Mouse (Mus musculus): ENCODE results near the gene Sertad2. TPM values are rescaled to one million over a fixed set of nuclear protein-coding genes. Genes with fewer than 3 reads are reported as not detected.

The Sertad2 gene
- 53.8 and 104 TPM in 2 replicates for polyA plus RNA-seq (2012; ENCODE audit: low replicate concordance)

DNA sequence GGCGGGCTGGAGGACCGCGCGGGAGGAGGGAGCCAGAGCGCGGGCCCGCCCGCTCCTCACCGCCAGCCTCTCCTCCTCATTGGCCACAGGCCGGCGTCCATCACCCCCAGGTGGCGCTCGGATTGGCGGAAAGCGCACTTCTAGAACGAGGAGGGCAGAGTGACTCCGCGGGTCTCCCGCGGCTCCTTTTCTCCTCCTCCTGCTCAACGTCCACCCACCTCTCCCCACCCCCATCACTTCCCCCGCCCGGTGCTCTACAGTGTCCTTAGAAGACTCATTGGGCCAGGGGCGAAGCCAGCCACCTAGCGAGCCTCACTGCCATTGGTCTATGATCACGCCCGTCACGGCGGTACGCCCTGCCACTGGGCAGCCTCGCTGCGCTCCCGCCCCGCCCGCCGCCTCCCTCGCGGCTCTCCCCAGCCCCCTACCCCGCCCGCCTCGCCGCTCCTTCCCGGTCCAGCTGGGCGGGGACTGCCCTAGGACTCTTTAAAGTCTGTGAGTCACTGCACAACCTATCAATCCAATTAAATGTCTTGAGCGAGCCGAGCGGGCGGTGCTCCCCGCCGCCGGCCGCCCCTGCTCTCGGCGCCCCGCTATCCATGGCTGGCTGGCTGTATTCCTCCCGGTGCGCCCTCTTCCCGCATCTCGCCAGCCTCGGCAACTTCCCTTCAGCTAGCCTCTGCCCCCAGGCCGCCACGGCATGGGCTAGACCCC, at the start of gene Sertad2:
TSS of gene Sertad2 (plus strand) at position 515 of the 714 bp plus-strand sequence.

Other genes with a start within 250 kb of the Sertad2 start
- gene Slc1a4, start 210.5 kb upstream of the Sertad2 start, polyA plus RNA-seq (2012; ENCODE audit: low replicate concordance): 1.7 and 2.8 TPM in 2 replicates
- 11.1 and 11.6 TPM in 2 replicates for gene Aftph, start 198.3 kb downstream of the Sertad2 start, polyA plus RNA-seq (2012; ENCODE audit: low replicate concordance)